Mouse (Mus musculus) adrenal gland, postnatal 25 days (tissue): ENCODE data around the gene Gm3233. TPM values are rescaled to one million over a fixed set of nuclear protein-coding genes. Genes with fewer than 3 reads are reported as not detected.
"Not testable (repeated sequence)": the region's sequence is repeated elsewhere in the genome, so short reads cannot be mapped to it uniquely, and the experiment has no call there.

ENCODE experiments used
- DNase-seq: peaks from one replicate; pipeline ENCODE4 v3.0.0; 2021; ENCODE audit warnings: mixed read lengths
- total RNA-seq: library from RNA; stranded (reverse); gene quantifications from 2 replicates; pipeline ENCODE4 v1.2.3, GENCODE M21; 2021

Gene Gm3233
- total RNA-seq, 1 experiment from 2014 or later = not detected

- DNase-seq = no peak
Observed at GRCm38 (mm10) chr10:77728280-77728679, 31.2 kb downstream of the Gm3233 start.

- DNase-seq = no peak
Observed at GRCm38 (mm10) chr10:77726186-77726585, 33.3 kb downstream of the Gm3233 start, which contains the start of gene Gm10100. Gm10100 (plus strand) TSS chr10:77726486.

GRCm38 (mm10) chr10:77724855-77725254, 34.6 kb downstream of the Gm3233 start:
- no peak for DNase-seq

GRCm38 (mm10) chr10:77720299-77720698, 39.2 kb downstream of the Gm3233 start, which contains the start of gene Krtap12-1:
Krtap12-1 (plus strand) TSS chr10:77720599.
- not testable (repeated sequence) for DNase-seq

- no peak for DNase-seq
Observed at GRCm38 (mm10) chr10:77715507-77715906, 44.0 kb downstream of the Gm3233 start, which contains the start of gene Gm10142. Gm10142 (plus strand) TSS chr10:77715807.

GRCm38 (mm10) chr10:77713734-77714133, 45.7 kb downstream of the Gm3233 start:
- DNase-seq = no peak

GRCm38 (mm10) chr10:77711157-77711556, 48.3 kb downstream of the Gm3233 start, which contains the start of gene Gm10024:
Gm10024 (plus strand) TSS chr10:77711457.
- not testable (repeated sequence) for DNase-seq

GRCm38 (mm10) chr10:77709831-77710230, 49.7 kb downstream of the Gm3233 start:
- DNase-seq = no peak

Other genes starting within 250 kb of the Gm3233 start
- gene Fam207a, start 243.9 kb downstream of the Gm3233 start, total RNA-seq = 23.1 and 24.6 TPM in 2 replicates
- gene Itgb2, start 229.4 kb downstream of the Gm3233 start, total RNA-seq = 2.2 and 3.3 TPM in 2 replicates
- gene Pttg1ip, start 178.0 kb downstream of the Gm3233 start, total RNA-seq = 154 and 195 TPM in 2 replicates
- 104 and 117 TPM in 2 replicates for gene Sumo3, start 153.6 kb downstream of the Gm3233 start, total RNA-seq
- gene Gm49325, start 153.5 kb downstream of the Gm3233 start, total RNA-seq = 20.9 TPM in 1 of 2 replicates, not detected in the other
- 45.4 and 45.5 TPM in 2 replicates for gene Ube2g2, start 137.4 kb downstream of the Gm3233 start, total RNA-seq
- gene Tspear, start 73.1 kb downstream of the Gm3233 start, total RNA-seq = 0.39 and 0.86 TPM in 2 replicates
- gene Gm19402, start 68.9 kb downstream of the Gm3233 start, total RNA-seq = not detected in 2 replicates
- not detected in 2 replicates for gene Gm9508, start 62.4 kb downstream of the Gm3233 start, total RNA-seq
- not detected in 2 replicates for gene Gm10272, start 53.1 kb downstream of the Gm3233 start, total RNA-seq
- gene Gm10024, start 48.2 kb downstream of the Gm3233 start, total RNA-seq = not detected in 2 replicates
- gene Gm10142, start 43.9 kb downstream of the Gm3233 start, total RNA-seq = not detected in 2 replicates
- not detected in 2 replicates for gene Krtap12-1, start 39.1 kb downstream of the Gm3233 start, total RNA-seq
- not detected in 2 replicates for gene Gm10100, start 33.2 kb downstream of the Gm3233 start, total RNA-seq
- gene Gm18596, start 17.0 kb downstream of the Gm3233 start, total RNA-seq = not detected in 2 replicates
- not detected in 2 replicates for gene Gm9736, start 8.3 kb downstream of the Gm3233 start, total RNA-seq
- not detected in 2 replicates for gene Gm3238, start 11.6 kb upstream of the Gm3233 start, total RNA-seq
- not detected in 2 replicates for gene Gm7138, start 17.3 kb upstream of the Gm3233 start, total RNA-seq
- not detected in 2 replicates for gene Gm3250, start 22.9 kb upstream of the Gm3233 start, total RNA-seq
- not detected in 2 replicates for gene Gm7137, start 28.5 kb upstream of the Gm3233 start, total RNA-seq
- not detected in 2 replicates for gene Gm9639, start 35.4 kb upstream of the Gm3233 start, total RNA-seq
- gene Gm19668, start 39.5 kb upstream of the Gm3233 start, total RNA-seq = not detected in 2 replicates
- not detected in 2 replicates for gene Gm9507, start 52.2 kb upstream of the Gm3233 start, total RNA-seq
- gene Gm2696, start 55.0 kb upstream of the Gm3233 start, total RNA-seq = not detected in 2 replicates
- not detected in 2 replicates for gene Krtap10-4, start 67.4 kb upstream of the Gm3233 start, total RNA-seq
- gene Krtap10-10, start 76.3 kb upstream of the Gm3233 start, total RNA-seq = not detected in 2 replicates
- not detected in 2 replicates for gene Gm36176, start 87.1 kb upstream of the Gm3233 start, total RNA-seq
- not detected in 2 replicates for gene Gm10318, start 93.2 kb upstream of the Gm3233 start, total RNA-seq
- not detected in 2 replicates for gene Gm3285, start 102.3 kb upstream of the Gm3233 start, total RNA-seq
- 5.5 and 8.0 TPM in 2 replicates for gene Lrrc3, start 142.9 kb upstream of the Gm3233 start, total RNA-seq
- 1.2 and 2.7 TPM in 2 replicates for gene Trpm2, start 210.9 kb upstream of the Gm3233 start, total RNA-seq
- 18.5 and 22.1 TPM in 2 replicates for gene 1810043G02Rik, start 218.8 kb upstream of the Gm3233 start, total RNA-seq